Mouse (Mus musculus) cerebellum, postnatal 10 days (tissue): ENCODE results near the gene Plrg1.

Source experiments
- DNase-seq, 2 experiments: peaks; one replicate each; pipeline ENCODE4 v3.0.0; 2021; ENCODE audit warnings: mixed read lengths in 2 of 2

The Plrg1 gene

DNA sequence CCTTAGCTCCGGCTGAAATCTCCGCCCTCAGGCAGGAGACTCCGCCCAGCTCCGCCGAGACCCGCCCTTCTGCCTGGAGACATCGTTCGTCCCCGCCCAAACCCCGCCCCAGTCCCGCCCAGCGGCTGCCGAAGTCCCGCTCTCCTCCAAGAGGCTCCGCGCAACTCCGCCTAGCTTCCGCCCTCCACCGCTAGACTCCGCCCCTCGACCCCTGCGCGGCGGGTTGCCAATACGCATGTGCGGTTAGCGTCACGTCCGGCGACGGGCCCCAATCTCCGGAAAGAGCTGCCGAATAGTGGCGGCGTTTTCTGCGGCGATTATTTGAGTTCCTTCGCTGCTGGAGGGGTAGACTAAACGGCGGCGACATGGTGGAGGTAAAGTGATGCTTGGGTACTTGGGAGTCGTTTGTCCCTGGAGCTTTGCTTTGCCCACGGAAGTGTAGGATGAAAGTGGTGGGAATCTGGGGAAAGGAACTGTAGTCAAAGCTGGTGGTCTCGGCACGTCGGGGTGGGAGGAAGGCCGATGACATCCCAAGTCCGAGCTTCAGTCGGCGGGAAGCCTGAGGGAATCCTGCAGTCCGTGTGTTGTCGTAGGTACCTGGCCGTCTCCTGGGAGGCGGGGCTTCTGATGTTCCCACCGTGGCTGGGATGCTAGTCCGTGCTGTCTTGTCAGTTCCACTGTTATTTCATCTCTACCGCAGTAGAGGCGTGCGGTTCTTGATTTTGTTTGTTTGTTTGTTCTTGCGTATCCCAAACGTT lies at the start of gene Plrg1:
Gene Plrg1, plus strand, starts transcription at position 242 of the 758 bp plus-strand sequence.
- peak; percentile 100 for DNase-seq

DNA sequence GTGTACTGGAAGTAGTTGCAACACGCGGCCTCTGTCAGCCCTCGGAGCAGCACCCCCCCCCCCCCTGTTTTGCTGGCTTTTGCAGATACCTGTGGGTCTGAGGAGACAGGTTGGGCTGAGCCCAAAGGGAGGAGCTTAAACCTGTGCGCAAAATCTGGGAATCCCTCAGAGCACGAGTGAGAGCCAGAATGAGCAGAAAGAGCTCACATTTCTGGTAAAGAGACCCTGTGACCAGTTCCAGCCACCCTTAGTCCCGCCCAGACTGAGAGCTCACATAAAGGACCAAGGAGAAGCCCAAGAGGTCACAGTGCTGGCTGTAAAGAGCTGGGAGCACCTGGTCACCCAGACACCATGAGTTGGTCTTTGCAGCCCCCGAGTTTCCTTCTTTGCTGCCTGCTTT lies 47.8 kb upstream of the Plrg1 start, which contains the start of gene Fgg:
Gene Fgg, plus strand, starts transcription at position 168 of the 400 bp plus-strand sequence.
- no peak for DNase-seq

DNA sequence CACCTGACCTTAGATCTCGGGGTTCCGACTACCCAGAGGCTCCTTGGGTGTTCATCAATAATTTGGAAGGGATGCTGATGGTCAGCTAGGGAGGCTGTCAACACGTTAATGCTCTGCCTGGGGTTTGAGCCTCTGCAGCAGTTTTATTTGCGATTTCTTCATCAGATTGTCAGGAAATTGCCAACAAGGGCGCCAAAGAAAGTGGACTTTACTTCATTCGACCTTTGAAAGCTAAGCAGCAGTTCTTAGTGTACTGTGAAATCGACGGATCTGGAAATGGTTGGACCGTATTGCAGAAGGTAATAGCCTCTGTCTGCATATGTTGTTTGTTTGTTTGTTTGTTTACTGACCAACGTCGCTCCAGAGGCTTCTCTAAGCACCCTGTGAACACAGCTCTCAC lies 45.0 kb upstream of the Plrg1 start:
- no peak for DNase-seq

DNA sequence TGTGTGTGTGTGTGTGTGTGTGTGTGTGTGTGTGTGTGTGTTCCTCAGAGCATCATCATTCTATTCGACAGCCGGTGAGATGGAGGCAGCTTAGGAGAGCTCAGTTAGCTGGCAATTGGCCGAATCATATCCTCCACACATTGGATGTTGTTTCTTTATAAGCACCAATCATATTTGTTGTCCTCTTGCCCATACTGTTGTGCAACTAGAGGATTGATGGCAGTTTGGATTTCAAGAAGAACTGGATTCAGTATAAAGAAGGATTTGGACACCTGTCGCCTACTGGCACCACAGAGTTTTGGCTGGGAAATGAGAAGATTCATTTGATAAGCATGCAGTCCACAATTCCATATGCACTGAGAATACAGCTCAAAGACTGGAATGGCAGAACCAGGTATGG lies 44.2 kb upstream of the Plrg1 start:
- no peak for DNase-seq

DNA sequence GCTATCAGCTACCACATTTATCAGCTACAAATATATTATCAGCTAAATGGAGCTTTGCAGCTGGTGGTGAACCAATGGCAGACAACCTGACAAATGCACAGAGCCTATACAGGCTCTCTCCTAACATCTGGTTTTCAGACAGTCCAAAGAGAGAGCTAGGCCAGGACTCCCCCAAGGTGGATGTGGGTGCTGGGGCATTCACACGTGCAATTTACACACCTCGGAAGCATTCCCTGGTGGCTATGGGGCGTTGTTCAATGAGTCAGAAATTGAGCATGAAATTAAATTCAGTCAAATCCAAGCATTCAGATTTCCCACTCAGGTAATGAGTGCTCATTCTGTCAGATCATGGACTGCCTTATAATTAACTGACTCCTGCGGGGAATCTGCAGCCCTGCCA lies 43.8 kb upstream of the Plrg1 start:
- no peak for DNase-seq

DNA sequence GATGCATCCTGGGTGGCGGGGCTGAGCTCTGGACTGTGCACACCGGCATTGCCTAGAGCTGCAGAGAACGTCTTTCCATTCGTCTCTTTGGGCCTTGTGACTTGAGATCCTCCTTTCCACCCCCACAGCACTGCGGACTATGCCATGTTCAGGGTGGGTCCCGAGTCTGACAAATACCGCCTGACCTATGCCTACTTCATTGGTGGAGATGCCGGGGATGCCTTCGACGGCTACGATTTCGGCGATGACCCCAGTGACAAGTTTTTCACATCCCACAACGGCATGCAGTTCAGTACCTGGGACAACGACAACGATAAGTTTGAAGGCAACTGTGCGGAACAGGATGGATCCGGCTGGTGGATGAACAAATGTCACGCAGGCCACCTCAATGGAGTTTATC lies 42.7 kb upstream of the Plrg1 start:
- DNase-seq, result no peak

DNA sequence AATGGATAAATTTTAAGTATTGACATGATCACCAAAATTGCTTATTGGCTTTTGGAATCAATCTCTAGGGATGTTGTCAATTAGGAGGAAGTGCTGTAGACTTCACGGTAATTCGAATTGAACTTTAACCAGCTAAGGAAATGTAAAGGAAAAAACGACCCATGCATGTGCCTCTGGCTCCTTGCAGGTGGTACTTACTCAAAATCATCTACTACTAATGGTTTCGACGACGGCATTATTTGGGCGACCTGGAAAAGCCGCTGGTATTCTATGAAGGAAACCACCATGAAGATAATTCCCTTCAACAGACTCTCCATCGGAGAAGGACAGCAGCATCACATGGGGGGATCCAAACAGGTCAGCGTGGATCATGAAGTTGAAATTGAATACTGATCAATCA lies 41.4 kb upstream of the Plrg1 start:
- no peak for DNase-seq

DNA sequence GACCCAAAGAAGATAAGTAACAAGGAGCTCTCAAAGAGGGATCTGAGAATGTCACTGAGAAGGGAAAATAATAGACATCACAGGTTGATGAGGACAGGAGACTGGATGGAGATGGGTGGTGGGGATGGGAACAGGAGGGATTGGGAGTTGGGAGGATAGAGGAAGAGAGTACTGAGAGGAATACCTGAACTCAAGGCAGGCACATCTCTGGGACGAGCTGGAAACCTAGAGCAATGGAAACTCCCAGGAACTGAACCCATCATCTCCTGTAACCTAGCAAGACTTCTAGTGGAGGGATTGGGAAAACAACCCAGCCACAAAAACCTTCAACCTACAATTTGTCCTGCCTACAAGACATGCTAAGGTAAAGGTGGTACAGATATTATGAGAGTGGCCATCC lies 39.1 kb upstream of the Plrg1 start:
- DNase-seq, result no peak

DNA sequence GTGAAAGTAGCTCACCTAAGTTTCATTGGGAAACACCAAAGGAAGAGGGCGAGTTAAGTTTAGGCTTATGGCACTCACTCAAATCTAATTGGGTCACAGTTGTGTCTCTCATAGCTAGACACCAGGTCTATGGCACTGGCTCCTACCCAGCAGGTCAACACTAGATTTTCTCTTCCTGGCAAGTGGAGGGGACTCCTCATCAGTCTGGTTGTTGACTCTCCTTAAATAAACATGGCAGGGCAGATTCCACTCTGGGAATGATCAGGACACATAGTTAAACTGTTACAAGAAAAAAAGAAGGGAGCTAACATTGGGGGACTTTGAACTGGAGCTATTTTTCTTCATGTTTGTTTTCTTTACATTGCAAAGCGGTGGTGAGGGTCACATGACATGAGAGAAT lies 34.9 kb upstream of the Plrg1 start:
- DNase-seq, result no peak

DNA sequence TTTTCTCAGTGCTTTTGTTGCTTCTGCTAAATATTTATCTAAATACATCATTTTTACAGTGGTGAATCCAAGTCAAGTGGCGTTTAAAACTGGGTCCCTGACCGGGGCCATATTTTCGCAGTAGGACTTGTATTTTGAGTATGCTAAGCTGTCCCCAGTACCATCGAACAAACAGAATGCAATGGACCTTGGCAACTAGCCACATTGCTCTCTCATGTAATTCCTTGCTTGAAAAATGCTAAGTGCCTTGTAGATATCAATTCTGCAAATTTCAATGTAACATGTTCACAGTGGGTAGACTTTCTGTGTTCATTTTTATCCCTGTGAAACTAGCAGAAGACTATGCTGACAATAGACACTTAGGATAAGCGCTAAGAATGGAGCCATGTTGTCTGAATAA lies 34.1 kb upstream of the Plrg1 start:
- DNase-seq, result no peak

DNA sequence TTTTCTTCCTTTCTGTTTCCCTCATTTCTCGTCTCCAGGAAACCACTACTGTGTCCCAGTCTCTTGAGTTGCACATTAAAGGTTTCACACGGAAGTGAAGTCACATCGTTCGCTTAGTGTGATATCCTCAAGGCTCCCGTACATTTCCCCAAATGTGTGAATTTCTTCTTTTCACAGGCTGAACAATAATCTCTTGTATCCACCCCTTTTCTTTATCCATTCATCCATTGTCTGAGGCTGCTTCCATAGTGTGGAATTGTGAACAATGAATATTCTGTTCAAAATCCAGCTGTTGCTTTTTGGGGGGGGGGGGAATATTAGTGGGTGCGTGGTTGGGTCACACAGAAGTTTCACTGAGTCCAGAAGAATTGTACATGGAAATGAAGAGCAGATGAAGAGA lies 30.3 kb upstream of the Plrg1 start:
- no peak for DNase-seq

DNA sequence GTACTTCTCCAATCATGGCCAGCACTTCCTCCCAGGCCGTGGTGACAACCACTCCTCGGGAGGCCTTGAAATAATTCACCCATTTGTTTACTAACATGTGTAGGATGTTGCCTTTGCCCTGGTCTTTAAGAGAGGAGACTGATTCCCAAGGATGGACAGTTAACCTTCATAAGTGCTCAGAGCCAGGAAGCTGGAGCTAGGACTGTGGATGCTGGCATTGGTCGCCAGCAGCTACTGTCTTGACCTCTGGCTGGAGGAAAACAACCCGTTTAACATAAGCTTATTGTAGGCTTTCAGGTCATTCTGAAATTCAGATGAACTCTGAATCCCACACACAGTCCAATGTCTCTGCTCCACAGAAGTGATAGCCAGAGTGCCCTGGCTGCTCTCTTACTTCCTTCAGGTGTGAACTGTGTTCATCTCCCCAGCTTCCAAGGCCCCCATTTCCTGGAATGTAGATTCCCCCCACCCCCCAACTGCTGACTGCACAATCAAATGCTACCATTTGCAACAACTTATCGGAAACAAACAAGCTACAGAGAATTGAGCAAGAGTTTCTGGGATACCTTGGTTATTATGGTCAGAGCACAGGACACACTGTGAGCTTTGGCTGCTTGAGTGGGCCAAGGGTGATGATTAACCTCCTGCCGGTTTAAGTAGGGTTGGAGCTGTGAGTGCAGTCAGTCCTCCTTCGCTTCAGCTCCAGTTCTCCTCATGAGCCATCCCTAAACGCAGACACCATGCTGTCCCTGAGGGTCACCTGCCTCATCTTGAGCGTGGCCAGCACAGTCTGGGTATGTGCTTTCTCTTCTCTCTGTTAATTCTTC lies 29.6 kb upstream of the Plrg1 start, which contains the start of gene Fga:
Gene Fga, plus strand, starts transcription at position 602 of the 827 bp plus-strand sequence.
- DNase-seq, result no peak

DNA sequence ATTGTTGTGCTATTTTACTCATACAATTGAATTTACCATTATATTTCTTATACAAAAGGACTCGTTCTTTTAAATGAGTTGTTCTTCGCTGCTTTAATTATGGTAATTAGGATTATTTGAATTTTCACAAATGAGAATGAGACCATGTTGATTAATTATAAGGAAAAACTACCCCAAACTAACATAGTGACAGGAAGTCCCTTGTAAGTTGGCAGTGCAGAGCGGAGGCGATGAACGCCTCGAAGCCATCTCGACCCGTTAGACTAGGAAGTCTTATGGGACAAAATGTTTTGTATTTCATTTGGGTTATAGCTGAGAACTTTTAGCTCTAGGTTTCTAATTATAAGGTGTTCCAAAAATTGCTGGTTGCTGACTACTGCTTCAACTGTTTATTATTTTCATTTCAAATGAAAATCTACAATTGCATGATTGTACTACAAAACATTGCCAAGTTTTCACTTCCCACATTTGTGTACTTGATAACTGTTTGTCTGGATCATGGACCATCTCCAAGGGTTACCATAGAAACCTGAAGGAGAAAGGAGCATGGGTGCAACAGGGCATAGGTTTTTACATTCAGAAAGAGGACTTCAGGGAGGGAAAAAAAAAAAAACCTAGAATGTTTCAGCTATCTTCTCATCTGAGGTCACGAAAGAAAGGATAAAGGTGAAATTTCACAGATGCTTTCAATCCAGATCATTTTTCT lies 27.6 kb upstream of the Plrg1 start:
- no peak for DNase-seq

DNA sequence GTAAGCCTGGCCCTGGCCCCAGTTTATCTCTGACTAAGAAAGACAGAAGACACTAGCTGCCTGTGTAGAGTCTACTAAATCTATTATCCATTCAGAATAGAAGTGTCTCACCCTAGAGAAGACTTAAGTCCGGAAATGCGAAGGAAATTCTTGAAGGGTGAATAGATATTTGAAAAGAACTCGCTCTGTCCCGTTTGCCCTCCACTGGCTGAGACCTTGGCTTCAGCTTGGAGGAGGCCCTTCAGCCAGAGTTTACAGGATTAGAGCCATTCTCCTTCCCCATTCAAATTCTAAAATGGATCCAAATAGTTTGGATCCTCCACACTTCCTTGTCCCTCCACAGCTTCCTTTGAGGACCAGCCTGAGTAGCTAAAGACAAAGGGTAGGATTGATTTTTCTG lies 25.0 kb upstream of the Plrg1 start:
- DNase-seq, result no peak

DNA sequence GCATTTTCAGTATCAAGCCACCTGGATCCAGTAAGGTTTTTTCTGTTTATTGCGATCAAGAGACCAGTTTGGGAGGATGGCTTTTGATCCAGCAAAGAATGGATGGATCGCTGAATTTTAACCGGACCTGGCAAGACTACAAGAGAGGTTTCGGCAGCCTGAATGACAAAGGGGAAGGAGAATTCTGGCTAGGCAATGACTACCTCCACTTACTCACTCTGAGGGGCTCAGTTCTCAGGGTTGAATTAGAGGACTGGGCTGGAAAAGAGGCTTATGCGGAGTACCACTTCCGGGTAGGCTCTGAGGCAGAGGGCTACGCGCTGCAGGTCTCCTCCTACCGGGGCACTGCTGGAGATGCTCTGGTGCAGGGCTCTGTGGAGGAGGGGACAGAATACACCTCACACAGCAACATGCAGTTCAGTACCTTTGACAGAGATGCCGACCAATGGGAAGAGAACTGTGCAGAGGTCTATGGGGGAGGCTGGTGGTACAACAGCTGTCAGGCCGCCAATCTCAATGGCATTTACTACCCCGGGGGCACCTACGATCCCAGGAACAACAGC lies 22.5 kb upstream of the Plrg1 start:
- peak; percentile 5 to 10 for DNase-seq

DNA sequence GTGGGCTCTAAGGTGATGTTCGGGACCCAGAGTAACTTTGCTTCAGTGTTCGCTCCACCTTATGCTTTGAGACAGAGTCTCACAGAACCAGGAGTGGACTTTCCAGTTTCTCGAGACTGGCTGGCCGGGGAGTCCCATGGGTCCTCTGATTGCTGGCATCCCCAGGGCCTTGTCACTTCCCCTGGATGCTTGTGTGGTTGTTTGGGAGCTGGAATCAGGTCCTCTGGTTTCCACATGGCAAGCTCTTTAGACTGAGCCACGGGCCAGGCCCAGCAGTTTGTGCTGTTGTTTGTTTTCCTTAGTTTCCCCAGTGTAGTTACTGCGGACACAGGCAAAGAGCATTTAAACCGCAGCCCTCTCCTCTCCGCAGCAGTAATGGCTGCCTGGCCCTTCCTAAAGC lies 21.5 kb upstream of the Plrg1 start:
- no peak for DNase-seq

DNA sequence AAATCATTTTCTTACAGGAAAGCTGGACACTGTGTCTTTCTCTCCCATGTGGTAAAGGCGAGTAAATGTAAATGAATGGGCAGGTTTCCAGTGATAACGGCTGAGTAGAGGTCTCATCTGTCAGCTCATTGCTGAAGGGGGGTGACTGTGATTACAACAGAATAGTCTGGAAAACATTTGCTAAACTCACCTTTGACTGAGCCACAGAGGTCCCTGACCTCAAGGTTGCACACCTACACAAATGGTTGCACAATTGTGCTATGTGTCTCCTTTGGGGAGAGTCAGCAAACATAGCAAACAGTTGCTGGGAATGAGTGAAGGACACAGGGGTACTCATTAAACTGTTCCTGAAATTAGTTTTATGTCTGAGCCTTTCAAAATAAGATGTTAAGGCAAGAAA lies 16.5 kb upstream of the Plrg1 start:
- no peak for DNase-seq

DNA sequence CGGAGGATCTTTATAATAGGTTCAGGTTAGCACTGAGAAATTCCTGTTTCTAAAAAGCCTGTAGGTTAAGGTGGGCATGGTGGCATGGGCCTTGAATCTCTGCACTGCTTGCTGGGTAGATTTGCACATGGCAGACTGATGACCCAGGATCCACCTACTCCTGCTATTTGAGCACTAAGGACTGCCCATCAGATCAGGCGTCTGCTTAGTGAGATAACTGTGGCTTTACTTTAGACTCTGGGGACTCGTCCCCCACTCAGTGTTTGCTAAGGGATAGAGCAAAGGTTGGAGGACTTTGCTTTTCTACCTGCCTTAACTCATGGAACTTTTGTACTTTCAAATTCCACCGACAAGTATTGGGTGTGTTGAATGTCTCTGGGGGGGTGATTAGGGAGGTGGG lies 15.7 kb upstream of the Plrg1 start:
- DNase-seq, result no peak

DNA sequence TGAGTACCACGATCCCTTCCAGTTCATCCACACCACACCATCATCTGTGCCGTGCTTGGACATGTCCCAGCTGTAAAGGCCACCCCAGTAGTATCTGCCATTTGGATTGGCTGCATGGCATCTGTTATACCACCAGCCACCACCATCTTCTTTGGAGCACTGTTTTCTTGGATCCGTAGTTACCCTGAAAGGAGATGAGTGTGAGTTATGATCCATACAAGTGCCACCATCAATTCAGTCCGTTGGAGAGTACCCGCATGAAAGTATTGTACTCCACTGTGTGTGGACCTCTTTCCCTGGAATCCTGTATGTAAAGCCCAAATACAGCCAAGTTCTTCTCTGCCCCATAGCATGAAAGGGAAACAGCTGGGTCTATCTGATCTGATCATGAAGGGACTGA lies 12.9 kb upstream of the Plrg1 start:
- no peak for DNase-seq

DNA sequence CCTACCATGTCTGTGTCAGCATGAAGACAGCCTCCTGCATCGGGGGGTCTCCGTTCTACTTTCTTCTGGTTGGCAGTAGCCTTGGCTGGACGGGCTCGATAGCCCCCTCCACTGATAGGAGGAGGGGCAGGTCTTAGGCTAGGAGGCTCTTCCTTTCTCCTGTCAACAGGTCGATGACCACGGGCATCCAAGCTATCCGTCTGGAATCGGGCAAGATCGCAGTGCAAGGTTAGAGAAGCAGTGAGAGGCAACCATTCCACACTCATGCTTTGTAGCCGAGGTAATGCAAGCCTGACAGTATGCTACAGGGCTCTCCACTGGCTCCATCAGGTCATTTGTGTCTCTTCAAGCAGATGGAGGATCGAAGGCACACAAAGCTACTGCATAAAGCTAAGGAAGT lies 8.7 kb upstream of the Plrg1 start:
- DNase-seq, result no peak

DNA sequence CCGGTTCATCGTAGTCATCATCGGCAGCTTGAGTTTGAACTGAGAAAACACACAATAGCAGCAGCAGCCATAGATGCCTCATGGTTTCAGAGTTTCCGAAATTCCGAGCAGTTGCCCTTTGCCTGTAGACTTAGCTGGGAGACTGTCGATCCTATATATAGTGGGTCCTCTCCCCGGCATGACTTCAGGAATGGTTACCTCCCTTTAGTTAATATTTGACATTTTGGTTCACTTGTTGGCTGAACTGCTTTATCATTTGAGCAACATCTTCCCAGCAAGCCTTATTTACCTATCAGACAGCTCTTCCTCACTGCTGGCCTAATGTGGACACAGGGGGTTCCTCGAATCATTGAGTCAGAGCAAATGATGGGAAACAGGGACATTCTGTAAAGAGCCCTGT lies 5.6 kb upstream of the Plrg1 start, which contains the start of gene Fgb:
Gene Fgb, minus strand, starts transcription at position 184 of the 400 bp plus-strand sequence.
- no peak for DNase-seq

DNA sequence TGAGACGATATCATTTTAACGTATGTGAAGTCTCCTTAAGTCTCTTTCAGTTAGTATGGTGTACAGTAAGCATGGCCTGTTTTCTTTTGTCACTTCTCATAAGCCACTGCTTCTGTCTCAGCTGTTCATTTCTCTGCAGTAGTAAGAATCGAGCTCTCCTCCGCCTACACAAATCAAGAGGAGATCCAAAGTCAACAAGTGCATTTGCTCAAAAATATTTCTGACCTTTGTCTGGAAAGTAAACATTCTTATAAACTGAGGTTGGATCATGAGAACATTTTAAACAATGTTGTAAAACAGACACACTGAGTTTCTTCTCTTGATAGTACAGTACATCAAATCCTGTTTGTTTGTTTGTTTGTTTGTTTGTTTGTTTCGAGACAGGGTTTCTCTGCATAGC lies 4.7 kb upstream of the Plrg1 start:
- no peak for DNase-seq

DNA sequence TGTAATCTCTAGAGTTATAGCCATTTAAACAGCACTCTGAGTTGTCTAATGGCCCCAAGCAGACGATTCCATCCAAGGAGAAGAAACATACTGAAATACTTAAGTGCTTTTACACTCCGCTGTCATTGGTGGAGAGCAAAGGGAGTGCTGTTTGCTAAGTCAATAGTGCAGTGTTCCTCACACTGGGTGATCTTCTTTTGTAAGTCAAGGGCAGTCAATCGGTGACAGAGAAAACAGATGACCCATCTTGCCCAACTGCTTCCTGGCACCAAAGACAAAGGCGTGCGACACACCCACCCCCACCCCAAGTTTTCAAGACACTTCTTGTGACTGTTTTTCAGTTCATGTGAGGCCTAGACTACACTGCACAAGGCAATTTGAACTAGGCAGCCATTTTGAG lies 3.2 kb upstream of the Plrg1 start:
- DNase-seq, result no peak
